31 mouse cellular contexts compared by ENCODE assay signal in genomic region chr13:37799413-37799812, GRCm38 (mm10). TPM values are rescaled to one million over a fixed set of nuclear protein-coding genes. Genes with fewer than 3 reads are reported as not detected.
DNase-seq lines count a peak whose midpoint lies in the region; ATAC-seq lines count a peak whose summit lies in the region.
"Had no signal": no experiment of that assay in that cellular context is flagged by ENCODE, and none has a peak within 500 bp of the region (broad histone marks: within the 10 kb centered on the region; RNA-seq: fewer than 3 reads in every experiment).

No protein-coding gene starts in this region.

- intact Hi-C loops in heart, postnatal 25 days (cut with DNase I) = no loop called here

- peak overlapping the region; percentile 25; the same call in 1 of the 2 replicates for H3K4me2 ChIP-seq in heart, embryonic 11.5 days
- peak overlapping the region; percentile 47 for H3K4me2 ChIP-seq in heart, embryonic 16.5 days (ENCODE audit: low read depth, low read length)
- peak overlapping the region; percentile 29 for H3K4me2 ChIP-seq in liver, embryonic 15.5 days
- H3K4me2 ChIP-seq in liver, embryonic 12.5 days = no peak overlapping the region
- no peak overlapping the region for H3K4me2 ChIP-seq in forebrain, embryonic 11.5 days (ENCODE audit: low read depth, low read length, severe bottlenecking)
- H3K4me2 ChIP-seq: embryonic facial prominence, embryonic 12.5 days; forebrain, embryonic 15.5 days; hindbrain, embryonic 14.5 days; limb, embryonic 13.5 days; midbrain, embryonic 12.5 days; neural tube, embryonic 12.5 days had no signal

- 52% methylated on average over 9 of the region's 9 CpGs for WGBS in heart, embryonic 11.5 days (ENCODE audit: insufficient replicate concordance)
- WGBS in heart, embryonic 16.5 days = 45% methylated on average over 9 of the region's 9 CpGs
- WGBS in liver, embryonic 15.5 days (ENCODE audit: insufficient replicate concordance) = 65% methylated on average over 9 of the region's 9 CpGs
- WGBS in liver, embryonic 12.5 days (ENCODE audit: insufficient replicate concordance) = 62% methylated on average over 9 of the region's 9 CpGs
- 90% methylated on average over 9 of the region's 9 CpGs for WGBS in forebrain, embryonic 11.5 days

- DNase-seq in heart, adult 8-10 months (ENCODE audit: low spot score) = no peak
- DNase-seq in heart, postnatal 25 days (ENCODE audit: low spot score) = no peak
- no peak for DNase-seq in forebrain, embryonic 11.5 days (ENCODE audit: low spot score)
- DNase-seq: adrenal gland, postnatal 25 days; B cell, adult 2 months; cerebellum, adult 11-12 months; cerebellum, adult 9-11 months; embryo, embryonic 11 days; gastrocnemius, postnatal 25 days; kidney, adult 2 months; kidney, postnatal 36 days; lung, adult 18-20 months; lung, postnatal 4 days; right cerebral cortex, adult 18-20 months; thymus, adult 18-20 months; thymus, postnatal 25 days had no signal

- no peak overlapping the region for H3K27ac ChIP-seq in heart, embryonic 11.5 days (ENCODE audit: low read depth, low read length)
- H3K27ac ChIP-seq in heart, embryonic 16.5 days (ENCODE audit: low read length) = no peak overlapping the region
- H3K27ac ChIP-seq in liver, embryonic 15.5 days (replicated peaks) = no peak overlapping the region
- no peak overlapping the region for H3K27ac ChIP-seq in liver, embryonic 12.5 days
- H3K27ac ChIP-seq in forebrain, embryonic 11.5 days (ENCODE audit: low read depth, low read length) = no peak overlapping the region
- H3K27ac ChIP-seq: embryonic facial prominence, embryonic 12.5 days; forebrain, embryonic 15.5 days; hindbrain, embryonic 14.5 days; layer of hippocampus, adult 2 months; limb, embryonic 13.5 days; midbrain, embryonic 12.5 days; neural tube, embryonic 12.5 days; stomach, postnatal 0 days had no signal

- H3K27me3 ChIP-seq in heart, embryonic 11.5 days (ENCODE audit: control insufficient read depth, insufficient read depth, low read length) = no peaks in the 10 kb centered on the region
- H3K27me3 ChIP-seq in heart, embryonic 16.5 days (ENCODE audit: control insufficient read depth, insufficient read depth, low read length) = no peaks in the 10 kb centered on the region
- no peaks in the 10 kb centered on the region for H3K27me3 ChIP-seq in liver, embryonic 15.5 days
- H3K27me3 ChIP-seq in liver, embryonic 12.5 days (replicated peaks) = no peaks in the 10 kb centered on the region; the same call in 1 of the 2 replicates
- no peaks in the 10 kb centered on the region; the same call in 1 of the 2 replicates for H3K27me3 ChIP-seq in forebrain, embryonic 11.5 days (ENCODE audit: control insufficient read depth, insufficient read depth, low read length)
- H3K27me3 ChIP-seq: embryonic facial prominence, embryonic 12.5 days; forebrain, embryonic 15.5 days; limb, embryonic 13.5 days; megakaryocyte, embryonic 14.5 days; neural tube, embryonic 12.5 days had no signal

- H3K36me3 ChIP-seq in heart, embryonic 11.5 days (ENCODE audit: control insufficient read depth, insufficient read depth, low read length) = no peaks in the 10 kb centered on the region
- H3K36me3 ChIP-seq in heart, embryonic 16.5 days (ENCODE audit: control insufficient read depth, insufficient read depth) = no peaks in the 10 kb centered on the region
- no peaks in the 10 kb centered on the region for H3K36me3 ChIP-seq in liver, embryonic 15.5 days (replicated peaks)
- no peaks in the 10 kb centered on the region for H3K36me3 ChIP-seq in liver, embryonic 12.5 days
- no peaks in the 10 kb centered on the region for H3K36me3 ChIP-seq in forebrain, embryonic 11.5 days (ENCODE audit: control insufficient read depth, insufficient read depth, low read length)
- H3K36me3 ChIP-seq: embryonic facial prominence, embryonic 12.5 days; forebrain, embryonic 15.5 days; limb, embryonic 13.5 days; midbrain, embryonic 12.5 days; neural tube, embryonic 12.5 days had no signal

- no peaks in the 10 kb centered on the region for H3K9me3 ChIP-seq in heart, embryonic 11.5 days (replicated peaks; ENCODE audit: control insufficient read depth, low read length)
- H3K9me3 ChIP-seq in heart, embryonic 16.5 days (replicated peaks; ENCODE audit: control insufficient read depth, low read length) = no peaks in the 10 kb centered on the region
- no peaks in the 10 kb centered on the region for H3K9me3 ChIP-seq in liver, embryonic 15.5 days (replicated peaks)
- H3K9me3 ChIP-seq in liver, embryonic 12.5 days (replicated peaks) = no peaks in the 10 kb centered on the region
- H3K9me3 ChIP-seq in forebrain, embryonic 11.5 days (ENCODE audit: control insufficient read depth, low read length) = no peaks in the 10 kb centered on the region
- H3K9me3 ChIP-seq: embryonic facial prominence, embryonic 12.5 days; forebrain, embryonic 15.5 days; limb, embryonic 13.5 days; megakaryocyte, embryonic 14.5 days; midbrain, embryonic 12.5 days; neural tube, embryonic 12.5 days had no signal

- H3K4me3 ChIP-seq in heart, embryonic 11.5 days (ENCODE audit: low read depth, low read length) = no peak overlapping the region
- no peak overlapping the region for H3K4me3 ChIP-seq in heart, embryonic 16.5 days (ENCODE audit: low read length)
- H3K4me3 ChIP-seq in liver, embryonic 15.5 days (replicated peaks) = no peak overlapping the region
- no peak overlapping the region for H3K4me3 ChIP-seq in liver, embryonic 12.5 days
- H3K4me3 ChIP-seq in forebrain, embryonic 11.5 days (ENCODE audit: low read depth, low read length) = no peak overlapping the region
- H3K4me3 ChIP-seq: embryonic facial prominence, embryonic 12.5 days; forebrain, embryonic 15.5 days; layer of hippocampus, adult 2 months; limb, embryonic 13.5 days; megakaryocyte, embryonic 14.5 days; midbrain, embryonic 12.5 days; myocyte; neural tube, embryonic 12.5 days had no signal

- H3K4me1 ChIP-seq in heart, embryonic 11.5 days (ENCODE audit: control insufficient read depth, insufficient read depth, low read length) = peaks cover 11% of the 10 kb centered on the region
- H3K4me1 ChIP-seq in heart, embryonic 16.5 days (ENCODE audit: control insufficient read depth, insufficient read depth, low read length) = peaks cover 31% of the 10 kb centered on the region
- peaks cover 41% of the 10 kb centered on the region for H3K4me1 ChIP-seq in liver, embryonic 15.5 days (replicated peaks)
- H3K4me1 ChIP-seq in liver, embryonic 12.5 days = peaks cover 36% of the 10 kb centered on the region
- peaks cover 5% of the 10 kb centered on the region for H3K4me1 ChIP-seq in forebrain, embryonic 11.5 days (replicated peaks; ENCODE audit: control insufficient read depth, insufficient read depth, low read length)
- H3K4me1 ChIP-seq: embryonic facial prominence, embryonic 12.5 days; forebrain, embryonic 15.5 days; neural tube, embryonic 12.5 days had no signal

- no peak for ATAC-seq in heart, embryonic 11.5 days (replicated peaks; ENCODE audit: insufficient number of reproducible peaks, low FRiP score, low TSS enrichment)
- no peak for ATAC-seq in heart, embryonic 16.5 days (replicated peaks; ENCODE audit: extremely low read depth, insufficient read depth, low FRiP score)
- no peak for ATAC-seq in liver, embryonic 15.5 days (ENCODE audit: insufficient read depth)
- ATAC-seq in liver, embryonic 12.5 days = no peak
- ATAC-seq in forebrain, embryonic 11.5 days (replicated peaks; ENCODE audit: low FRiP score) = no peak
- ATAC-seq: forebrain, embryonic 15.5 days; lung, postnatal 0 days had no signal

- no peak overlapping the region for H3K9ac ChIP-seq in heart, embryonic 11.5 days (ENCODE audit: low read depth, low read length)
- peak overlapping the region; percentile 6; the same call in 1 of the 2 replicates for H3K9ac ChIP-seq in heart, embryonic 16.5 days (ENCODE audit: low read length)
- H3K9ac ChIP-seq in liver, embryonic 15.5 days = no peak overlapping the region
- H3K9ac ChIP-seq in liver, embryonic 12.5 days = no peak overlapping the region
- no peak overlapping the region for H3K9ac ChIP-seq in forebrain, embryonic 11.5 days (ENCODE audit: low read length)
- H3K9ac ChIP-seq: embryonic facial prominence, embryonic 12.5 days; forebrain, embryonic 15.5 days; hindbrain, embryonic 14.5 days; limb, embryonic 13.5 days; midbrain, embryonic 12.5 days; neural tube, embryonic 12.5 days had no signal

RNA-seq across cellular contexts. Expression of gene Rreb1, which starts 21.2 kb away (rescaled TPM):
- 11.4 and 16.6 TPM in 2 replicates for polyA plus RNA-seq in heart, embryonic 11.5 days (2014; fragmentation: Nextera tagmentation; extraction: Ambion mirVana)
- 10 to 100 TPM; 44.5 to 54.0 (median 52.6) TPM for total RNA-seq in heart, adult 8-10 months (2022)
- 13.0 TPM in 2 replicates for polyA plus RNA-seq in heart, embryonic 16.5 days (2015; fragmentation: Nextera tagmentation; extraction: Ambion mirVana)
- total RNA-seq in heart, postnatal 25 days (2021) = 10 to 100 TPM; 38.0 to 55.6 TPM
- 5.0 and 5.4 TPM in 2 replicates for polyA plus RNA-seq in liver, embryonic 15.5 days (2015; fragmentation: Nextera tagmentation; extraction: Ambion mirVana)
- 8.8 and 10.2 TPM in 2 replicates for polyA plus RNA-seq in liver, embryonic 12.5 days (2016; fragmentation: Nextera tagmentation; extraction: Ambion mirVana)
- 6.3 and 7.7 TPM in 2 replicates for polyA plus RNA-seq in forebrain, embryonic 11.5 days (2014; fragmentation: Nextera tagmentation; extraction: Ambion mirVana)

Comparison
In these comparisons a context has a peak if more than half of its experiments do, and no peak if none do; other contexts are left out.
1. H3K4me2 ChIP-seq: peak in heart, embryonic 11.5 days (single experiment), heart, embryonic 16.5 days (single experiment) and liver, embryonic 15.5 days (single experiment); none in liver, embryonic 12.5 days (single experiment) and forebrain, embryonic 11.5 days (single experiment).